Mouse (Mus musculus) forebrain, embryonic 15.5 days (tissue): Measurements from ENCODE around the gene Kif24. TPM values are rescaled to one million over a fixed set of nuclear protein-coding genes. Genes with fewer than 3 reads are reported as not detected.

Source experiments
- ATAC-seq: fragments of 200-750 bp; cut with Nextera tagmentation; replicated peaks from 2 replicates; pipeline ENCODE4 v1.8.0; 2017; ENCODE audit warnings: mild to moderate bottlenecking, moderate TSS enrichment, moderate library complexity
- H3K27ac ChIP-seq: fragments of 300-500 bp; sonication (generic); replicated peaks from 2 replicates; pipeline ENCODE4 v1.5.1; 2015; ENCODE audit warnings: mild to moderate bottlenecking, inconsistent platforms
- H3K27me3 ChIP-seq: fragments of 300-500 bp; sonication (generic); 2 replicates; pipeline ENCODE4 v1.6.1; 2015; ENCODE audit warnings: inconsistent platforms
- H3K36me3 ChIP-seq: fragments of 300-500 bp; sonication (generic); 2 replicates; pipeline ENCODE4 v1.6.1; 2015; ENCODE audit warnings: mild to moderate bottlenecking, inconsistent platforms
- H3K4me1 ChIP-seq: fragments of 300-500 bp; sonication (generic); 2 replicates; pipeline ENCODE4 v1.6.1; 2015; ENCODE audit warnings: inconsistent platforms
- H3K4me2 ChIP-seq: fragments of 300-500 bp; sonication (generic); replicated peaks from 2 replicates; pipeline ENCODE4 v1.6.1; 2015; ENCODE audit warnings: mild to moderate bottlenecking, inconsistent platforms
- H3K4me3 ChIP-seq: fragments of 300-500 bp; sonication (generic); 2 replicates; pipeline ENCODE4 v1.5.1; 2015; ENCODE audit warnings: mild to moderate bottlenecking, inconsistent platforms
- H3K9ac ChIP-seq: fragments of 300-500 bp; sonication (generic); replicated peaks from 2 replicates; pipeline ENCODE4 v1.6.1; 2015; ENCODE audit warnings: mild to moderate bottlenecking, inconsistent platforms
- H3K9me3 ChIP-seq: fragments of 300-500 bp; sonication (generic); 2 replicates; pipeline ENCODE4 v1.6.1; 2016; ENCODE audit warnings: inconsistent platforms
- WGBS: fragments of 180-500 bp; shearing (Covaris S2); methylation state at CpG from one replicate; pipeline ENCODE4 v1.1.7; 2015; ENCODE audit warnings: mixed read lengths; 5-methylcytosine and 5-hydroxymethylcytosine counted together
- polyA plus RNA-seq: library from polyadenylated mRNA; unstranded; fragments of >200 nt; fragmentation: Nextera tagmentation; extraction: Ambion mirVana; gene quantifications from 2 replicates; pipeline ENCODE4 v1.2.1, GENCODE M21; 2015

Gene Kif24
- polyA plus RNA-seq, 1 experiment from 2014 or later: 5.1 TPM

DNA sequence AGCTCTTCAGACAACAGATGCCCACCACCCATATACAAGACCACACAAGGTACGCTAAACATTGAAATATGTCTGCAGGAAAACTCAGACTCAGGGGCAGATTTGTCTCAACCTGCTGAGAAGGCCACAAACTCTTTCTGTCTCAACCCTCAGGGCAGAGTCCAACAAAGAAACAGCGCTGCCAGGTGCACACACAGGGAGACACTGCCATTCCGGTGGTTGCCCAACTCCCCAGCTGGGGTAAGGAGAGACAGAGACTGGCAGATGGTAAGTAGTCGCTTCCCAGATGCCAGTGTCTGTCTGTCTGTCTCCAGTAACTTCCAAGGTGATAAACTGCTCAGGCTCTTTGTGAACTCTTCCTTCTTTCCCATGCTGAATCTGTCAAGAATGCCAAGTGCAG lies 36.1 kb upstream of the Kif24 start:
- H3K27ac ChIP-seq: no peak overlapping the region
- no peak overlapping the region for H3K9ac ChIP-seq
- no peaks in the 10 kb centered on the region for H3K36me3 ChIP-seq
- no peak for ATAC-seq
- peaks cover 40% of the 10 kb centered on the region for H3K4me1 ChIP-seq
- H3K9me3 ChIP-seq: no peaks in the 10 kb centered on the region
- no peak overlapping the region for H3K4me2 ChIP-seq
- 77% methylated on average over 4 of the region's 4 CpGs for WGBS
- H3K27me3 ChIP-seq: peaks cover 53% of the 10 kb centered on the region
- H3K4me3 ChIP-seq: no peak overlapping the region

DNA sequence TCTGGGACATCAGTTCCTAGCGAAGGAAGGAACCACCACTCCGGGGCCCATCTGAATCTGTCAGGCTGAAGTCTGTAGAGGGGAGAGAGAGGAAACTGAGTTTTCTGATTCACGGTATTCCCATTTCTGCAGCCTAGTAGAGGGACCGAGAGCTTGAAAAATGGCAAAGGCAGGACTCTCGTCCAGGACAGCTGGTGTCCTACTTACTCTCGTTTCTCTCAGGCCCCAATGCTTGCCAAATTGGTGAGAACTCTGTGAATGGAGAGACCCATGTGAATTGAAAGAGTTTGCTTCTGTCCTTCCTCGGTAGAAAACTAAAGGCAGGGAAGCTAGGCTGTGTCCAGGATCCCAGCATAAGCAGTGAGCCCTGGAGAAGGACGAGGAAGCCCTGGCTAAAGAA lies 34.9 kb upstream of the Kif24 start:
- Histone ChIP-seq H3K4me1 (peaks cover 48% of the 10 kb centered on the region), H3K9ac (no peak overlapping the region), H3K9me3 (no peaks in the 10 kb centered on the region), H3K4me3 (no peak overlapping the region), H3K36me3 (no peaks in the 10 kb centered on the region), H3K4me2 (no peak overlapping the region), H3K27me3 (peaks cover 53% of the 10 kb centered on the region), H3K27ac (no peak overlapping the region)
- WGBS: 69% methylated on average over 8 of the region's 8 CpGs
- ATAC-seq: no peak

DNA sequence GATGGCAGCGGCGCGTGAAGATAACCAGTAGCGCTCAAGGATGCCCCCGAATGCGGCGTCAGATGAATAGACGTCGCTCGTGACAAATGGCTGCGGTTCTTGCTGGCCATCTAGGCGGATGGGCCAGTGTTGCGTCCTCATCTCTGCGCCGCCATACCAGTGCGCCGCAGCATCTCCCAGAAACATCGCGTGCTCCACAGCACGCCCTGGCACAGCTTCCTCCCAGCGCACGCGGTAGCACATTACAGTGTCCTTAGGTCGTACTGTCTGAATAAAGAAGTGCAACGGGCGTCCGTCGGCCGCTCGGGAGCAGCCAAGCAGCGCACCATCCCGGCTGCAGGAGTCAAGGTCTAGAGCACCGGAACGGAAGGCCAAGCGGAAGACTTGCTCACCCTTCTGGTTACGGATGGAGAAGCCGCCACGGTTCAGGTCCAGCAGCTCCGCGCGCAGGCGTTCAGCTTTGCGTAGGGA lies 34.3 kb upstream of the Kif24 start:
- ATAC-seq: no peak
- peak overlapping the region; percentile 35 for H3K4me3 ChIP-seq
- peak overlapping the region; percentile 62 for H3K4me2 ChIP-seq
- no peaks in the 10 kb centered on the region for H3K36me3 ChIP-seq
- H3K9me3 ChIP-seq: no peaks in the 10 kb centered on the region
- H3K27me3 ChIP-seq: peaks cover 53% of the 10 kb centered on the region
- WGBS: 12% methylated on average over 43 of the region's 43 CpGs
- no peak overlapping the region for H3K27ac ChIP-seq
- peaks cover 48% of the 10 kb centered on the region for H3K4me1 ChIP-seq
- peak overlapping the region; percentile 11; the same call in 1 of the 2 replicates for H3K9ac ChIP-seq

DNA sequence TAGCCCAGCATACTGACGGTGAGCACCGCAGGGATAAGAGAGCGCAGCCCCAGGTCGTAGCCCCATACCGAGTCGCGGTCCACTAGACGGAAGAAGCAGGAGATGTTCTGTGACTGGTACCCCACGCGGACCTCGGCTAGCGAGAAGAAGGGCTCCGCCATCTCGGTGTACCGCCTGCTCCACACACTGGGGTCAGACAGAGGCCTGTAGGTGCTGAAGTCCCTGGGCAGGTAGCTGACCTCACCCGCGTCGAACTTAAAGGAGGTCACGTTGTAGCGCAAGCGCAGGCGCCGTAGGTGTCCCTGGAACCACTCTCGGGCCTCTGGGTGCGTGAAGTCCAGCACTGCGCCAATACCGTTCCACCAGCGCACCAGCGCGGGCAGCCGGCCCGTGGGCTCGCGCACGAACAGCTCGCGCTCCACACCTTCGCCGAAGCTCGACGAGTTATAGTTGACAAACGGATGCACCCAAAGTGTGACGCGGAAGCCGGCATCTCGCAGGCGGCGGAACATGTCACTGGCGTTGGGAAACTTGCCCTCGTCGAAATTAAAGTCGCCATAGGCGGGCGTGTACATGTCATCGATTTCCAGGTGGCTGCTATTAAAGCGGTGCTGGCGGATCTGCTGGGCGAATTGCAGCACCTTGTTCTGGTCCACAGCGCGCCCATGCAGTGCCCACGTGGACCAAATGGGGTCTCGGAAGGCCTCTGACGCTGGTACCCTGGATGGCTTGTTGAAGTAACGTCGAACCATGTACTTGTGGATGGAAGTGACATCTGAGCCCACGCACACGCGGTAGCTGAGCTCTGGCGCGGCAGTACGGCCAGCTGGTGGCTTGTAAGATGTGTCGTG lies 33.5 kb upstream of the Kif24 start:
- no peak for ATAC-seq
- Histone ChIP-seq H3K4me3 (peak overlapping the region; percentile 35), H3K27me3 (peaks cover 53% of the 10 kb centered on the region), H3K9ac (peak overlapping the region; percentile 35; the same call in 1 of the 2 replicates), H3K36me3 (no peaks in the 10 kb centered on the region), H3K4me2 (peak overlapping the region; percentile 62), H3K27ac (no peak overlapping the region), H3K4me1 (peaks cover 46% of the 10 kb centered on the region), H3K9me3 (no peaks in the 10 kb centered on the region)
- WGBS: 13% methylated on average over 72 of the region's 72 CpGs

DNA sequence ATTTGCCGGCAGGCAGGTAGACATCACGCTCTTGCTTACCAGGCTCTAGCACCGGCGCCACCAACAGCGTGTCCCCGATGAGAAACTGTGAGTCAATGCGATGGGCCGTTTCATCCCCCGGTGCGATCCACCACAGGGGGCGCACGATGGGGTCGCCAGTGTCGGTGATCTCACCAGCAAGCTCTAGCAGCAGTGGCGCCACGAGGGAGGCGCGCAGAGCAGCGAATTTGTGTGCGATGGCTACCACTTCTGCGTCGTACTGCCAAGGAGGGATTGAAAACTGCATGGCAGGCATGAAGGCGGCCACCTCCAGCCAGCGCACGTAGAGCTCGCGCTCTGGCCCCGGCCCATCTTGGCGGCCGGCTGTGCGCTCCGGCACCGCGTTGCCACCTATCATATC lies 32.9 kb upstream of the Kif24 start:
- Histone ChIP-seq H3K9ac (peak overlapping the region; percentile 35; the same call in 1 of the 2 replicates), H3K4me3 (peak overlapping the region; percentile 35), H3K27me3 (peaks cover 53% of the 10 kb centered on the region), H3K27ac (no peak overlapping the region), H3K36me3 (no peaks in the 10 kb centered on the region), H3K4me1 (peaks cover 40% of the 10 kb centered on the region), H3K9me3 (no peaks in the 10 kb centered on the region), H3K4me2 (peak overlapping the region; percentile 62)
- WGBS: 5% methylated on average over 34 of the region's 34 CpGs
- 0 out of 2 replicates have a peak, but pooled peaks have one; percentile 17 for ATAC-seq

DNA sequence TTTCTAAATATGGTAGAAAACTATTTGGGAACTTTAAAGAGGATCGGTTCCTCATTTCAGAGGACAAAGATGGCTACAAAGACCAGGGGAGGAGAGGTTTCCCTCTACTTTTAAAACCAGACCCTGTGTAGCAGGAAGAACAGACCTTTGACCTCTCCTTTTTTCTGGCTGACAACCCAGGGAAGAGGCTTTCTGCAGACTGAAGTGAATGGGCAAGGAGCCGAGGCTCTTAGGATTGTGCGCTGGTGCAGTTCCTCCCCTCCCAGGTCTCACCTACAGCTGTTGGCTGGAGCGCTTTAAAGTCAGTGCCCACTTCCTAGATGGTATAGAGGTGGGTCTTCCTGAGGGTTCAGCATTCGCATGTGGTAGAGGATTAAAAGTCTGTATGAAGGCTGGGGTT lies 32.4 kb upstream of the Kif24 start:
- Histone ChIP-seq H3K4me1 (peaks cover 35% of the 10 kb centered on the region), H3K4me3 (no peak overlapping the region), H3K27ac (no peak overlapping the region), H3K36me3 (no peaks in the 10 kb centered on the region), H3K9me3 (no peaks in the 10 kb centered on the region), H3K4me2 (0 out of 2 replicates have a peak overlapping the region, but pooled peaks have one; percentile 62), H3K9ac (no peak overlapping the region), H3K27me3 (peaks cover 50% of the 10 kb centered on the region)
- no peak for ATAC-seq
- WGBS: 60% methylated on average over 5 of the region's 5 CpGs

DNA sequence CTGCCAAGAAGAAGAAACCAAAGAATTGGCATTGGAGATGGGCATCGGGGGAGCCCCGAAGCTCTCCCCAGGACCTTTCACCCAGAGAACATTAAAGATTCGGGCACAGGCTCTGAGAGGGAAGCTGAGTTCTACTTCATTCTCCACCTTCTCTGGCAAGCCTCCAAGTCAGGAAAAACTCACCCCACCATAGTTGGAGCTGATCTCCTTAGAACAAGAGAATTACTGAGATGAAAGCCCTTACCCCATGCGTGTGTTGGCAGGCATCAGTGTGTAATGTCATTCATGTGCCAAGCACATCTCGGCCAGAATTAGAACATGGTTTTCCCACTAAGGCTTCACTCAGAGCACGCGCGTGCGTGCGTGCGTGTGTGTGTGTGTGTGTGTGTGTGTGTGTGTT lies 31.2 kb upstream of the Kif24 start:
- peaks cover 41% of the 10 kb centered on the region for H3K27me3 ChIP-seq
- ATAC-seq: peak; percentile 69

DNA sequence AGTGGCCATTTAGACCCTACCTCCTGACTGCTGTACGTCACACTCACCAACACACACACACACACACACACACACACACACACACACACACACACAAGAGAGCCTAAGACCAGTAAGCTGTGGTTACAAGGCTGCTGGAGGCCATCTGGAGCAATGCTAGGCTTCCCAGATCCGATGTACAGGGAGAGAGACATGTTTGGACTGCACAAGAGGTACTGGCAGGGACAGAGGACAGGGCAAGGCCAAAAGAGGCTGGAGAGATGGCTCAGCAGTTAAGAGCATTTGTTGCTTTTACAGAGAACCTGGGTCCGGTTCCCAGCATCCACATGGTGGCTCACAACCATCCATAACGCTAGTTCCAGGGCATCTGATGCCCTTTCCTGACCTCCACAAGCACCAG lies 30.4 kb upstream of the Kif24 start:
- 79% methylated on average over 4 of the region's 4 CpGs for WGBS
- Histone ChIP-seq H3K9ac (no peak overlapping the region), H3K36me3 (no peaks in the 10 kb centered on the region), H3K4me3 (no peak overlapping the region), H3K27me3 (peaks cover 34% of the 10 kb centered on the region), H3K4me1 (peaks cover 34% of the 10 kb centered on the region), H3K27ac (no peak overlapping the region), H3K9me3 (no peaks in the 10 kb centered on the region), H3K4me2 (no peak overlapping the region)
- no peak for ATAC-seq

More for the DNA sequence above, 31.2 kb upstream of the Kif24 start:
- 34% methylated on average over 11 of the region's 11 CpGs for WGBS
- no peaks in the 10 kb centered on the region for H3K9me3 ChIP-seq
- no peak overlapping the region for H3K4me3 ChIP-seq
- no peak overlapping the region for H3K4me2 ChIP-seq
- H3K9ac ChIP-seq: no peak overlapping the region
- H3K4me1 ChIP-seq: peaks cover 34% of the 10 kb centered on the region
- H3K36me3 ChIP-seq: no peaks in the 10 kb centered on the region
- H3K27ac ChIP-seq: 0 out of 2 replicates have a peak overlapping the region, but pooled peaks have one; percentile 38

DNA sequence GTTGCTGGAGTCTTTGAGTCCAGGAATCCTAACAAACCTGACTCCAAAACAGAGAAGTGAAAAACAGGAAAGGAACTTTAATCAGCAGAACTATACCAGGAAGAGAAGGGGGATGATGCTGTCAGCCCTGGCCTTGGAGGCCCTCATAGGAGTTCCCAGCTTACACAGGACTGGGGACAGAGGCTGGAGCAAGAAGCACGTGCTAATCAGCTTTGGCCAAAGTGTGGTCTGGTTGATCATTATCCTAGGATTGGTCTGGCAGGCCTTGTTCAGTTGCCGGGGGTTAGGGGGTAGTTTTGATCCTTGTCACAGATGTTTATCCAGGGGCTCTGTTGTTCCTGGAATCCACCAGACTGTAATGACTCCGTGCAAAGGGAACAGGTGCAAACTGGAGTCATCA lies 29.7 kb upstream of the Kif24 start:
- H3K4me1 ChIP-seq: peaks cover 34% of the 10 kb centered on the region
- 46% methylated on average over 3 of the region's 3 CpGs for WGBS
- H3K27ac ChIP-seq: no peak overlapping the region
- H3K4me2 ChIP-seq: no peak overlapping the region
- H3K27me3 ChIP-seq: peaks cover 27% of the 10 kb centered on the region
- no peak for ATAC-seq
- no peaks in the 10 kb centered on the region for H3K9me3 ChIP-seq
- H3K36me3 ChIP-seq: no peaks in the 10 kb centered on the region
- no peak overlapping the region for H3K9ac ChIP-seq
- no peak overlapping the region for H3K4me3 ChIP-seq

DNA sequence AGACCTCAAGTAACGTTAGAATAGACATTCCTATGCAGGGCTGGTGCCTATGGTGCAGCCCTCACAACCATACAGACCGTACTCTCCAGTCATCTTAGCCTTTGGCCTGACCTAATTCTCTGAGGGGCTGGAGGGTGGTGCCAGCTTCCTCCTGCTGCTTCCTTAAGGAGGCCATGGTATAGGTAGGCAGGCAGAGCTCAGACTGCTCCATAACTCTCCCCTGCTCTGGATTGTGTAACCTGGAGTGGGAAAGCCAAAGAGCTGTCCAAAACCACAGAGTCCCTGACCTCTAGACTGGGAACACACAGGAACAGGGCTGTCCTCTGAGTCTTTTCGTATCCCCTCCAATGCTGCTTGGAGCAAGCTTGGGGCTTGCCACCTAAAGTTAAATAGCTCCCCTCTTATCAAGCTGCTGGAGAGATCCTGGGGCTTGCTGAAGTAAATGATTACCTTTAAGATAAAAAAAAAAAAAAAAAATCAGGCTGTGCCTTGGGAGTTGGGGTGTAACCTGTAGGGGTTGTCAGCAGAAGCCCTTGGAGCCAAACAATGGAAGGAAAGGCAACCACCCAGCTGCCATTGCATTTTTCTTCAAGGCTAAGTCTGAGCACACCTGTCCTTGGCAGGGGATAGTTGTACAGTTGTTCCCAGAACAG lies 28.9 kb upstream of the Kif24 start:
- Histone ChIP-seq H3K4me2 (no peak overlapping the region), H3K9me3 (no peaks in the 10 kb centered on the region), H3K27me3 (peaks cover 23% of the 10 kb centered on the region), H3K4me1 (peaks cover 28% of the 10 kb centered on the region), H3K27ac (no peak overlapping the region), H3K36me3 (no peaks in the 10 kb centered on the region), H3K4me3 (no peak overlapping the region), H3K9ac (no peak overlapping the region)
- no peak for ATAC-seq
- WGBS: 82% methylated on average over 3 of the region's 3 CpGs

DNA sequence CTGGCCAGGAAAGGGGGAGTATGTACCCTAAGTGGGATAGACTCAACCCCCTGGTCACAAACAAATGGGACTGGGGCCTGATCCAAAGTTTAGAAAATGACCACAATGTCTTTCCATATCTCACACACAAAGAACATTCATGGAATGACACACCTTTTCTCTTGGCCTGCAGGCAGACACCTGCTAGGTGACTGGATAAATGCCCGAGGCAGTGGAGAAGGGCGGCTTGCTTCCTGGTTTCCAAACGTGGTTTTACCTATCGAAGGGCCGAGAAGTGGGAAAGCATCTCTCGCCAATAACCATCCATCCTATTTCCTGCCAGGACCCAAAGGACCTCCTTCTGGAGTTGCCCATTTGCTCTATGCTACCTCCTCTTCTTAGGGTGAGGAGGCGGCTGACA lies 28.3 kb upstream of the Kif24 start:
- Histone ChIP-seq H3K4me3 (no peak overlapping the region), H3K27me3 (peaks cover 17% of the 10 kb centered on the region), H3K9me3 (no peaks in the 10 kb centered on the region), H3K4me2 (no peak overlapping the region), H3K9ac (no peak overlapping the region), H3K27ac (no peak overlapping the region), H3K4me1 (peaks cover 21% of the 10 kb centered on the region), H3K36me3 (no peaks in the 10 kb centered on the region)
- no peak for ATAC-seq
- WGBS: 82% methylated on average over 7 of the region's 7 CpGs

DNA sequence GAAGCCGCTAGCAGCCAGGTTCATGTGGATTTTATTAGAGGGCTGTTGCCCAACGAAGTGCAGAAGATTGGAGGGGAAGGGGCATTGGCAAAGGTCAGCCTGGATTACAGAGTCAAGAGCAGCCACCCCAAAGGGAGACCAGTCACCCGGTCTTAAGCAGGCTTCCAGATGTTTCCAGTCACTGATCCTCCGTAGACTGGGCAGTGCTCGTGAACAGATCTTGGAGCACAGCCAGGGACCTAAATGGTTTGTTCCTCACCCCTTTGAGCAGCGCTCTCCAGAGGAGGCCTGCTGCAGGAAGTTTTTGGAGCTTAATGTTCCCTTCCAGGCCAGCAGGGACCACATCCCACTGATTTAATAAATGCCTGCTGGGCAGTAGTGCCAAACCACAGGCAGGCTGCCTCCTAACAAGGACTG lies 16.9 kb upstream of the Kif24 start:
- H3K4me1 ChIP-seq: peaks cover 6% of the 10 kb centered on the region; the same call in 1 of the 2 replicates
- no peaks in the 10 kb centered on the region for H3K27me3 ChIP-seq
- no peak for ATAC-seq
- H3K4me3 ChIP-seq: no peak overlapping the region
- no peak overlapping the region for H3K9ac ChIP-seq
- no peak overlapping the region for H3K27ac ChIP-seq
- WGBS: 45% methylated on average over 6 of the region's 6 CpGs
- no peak overlapping the region for H3K4me2 ChIP-seq
- H3K9me3 ChIP-seq: no peaks in the 10 kb centered on the region
- H3K36me3 ChIP-seq: peaks cover 4% of the 10 kb centered on the region; the same call in 1 of the 2 replicates
